Mouse (Mus musculus): ENCODE results near the gene Cdk17. TPM values are rescaled to one million over a fixed set of nuclear protein-coding genes. Genes with fewer than 3 reads are reported as not detected.

The Cdk17 gene
- polyA plus RNA-seq, 1 experiment = 9.5 TPM

DNA sequence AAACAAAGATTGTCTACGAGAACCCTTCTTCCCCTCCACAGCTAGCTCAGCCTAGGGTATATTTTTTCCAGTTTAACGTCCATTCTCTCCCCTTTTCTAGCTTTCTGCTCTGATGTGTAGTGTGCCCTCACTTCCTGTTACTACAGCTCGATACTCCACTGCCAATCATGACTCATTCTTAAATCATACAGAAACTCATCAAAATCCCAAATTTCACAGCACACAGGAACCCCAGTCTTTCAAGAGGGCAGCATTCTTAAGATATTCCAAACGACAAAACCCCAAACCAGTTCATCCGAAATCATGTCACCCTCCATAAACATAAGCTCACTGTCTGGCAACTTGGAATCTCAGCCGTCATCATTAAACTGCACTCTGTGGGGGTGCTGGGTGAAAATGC lies 145.3 kb downstream of the Cdk17 start:
- Histone ChIP-seq H3K27me3 (replicated peaks; ENCODE audit: control insufficient read depth, insufficient read depth, low read length) (no peaks in the 10 kb centered on the region), H3K4me3 (ENCODE audit: insufficient read depth, low read depth, low read length) (no peak overlapping the region), H3K4me1 (ENCODE audit: control insufficient read depth, insufficient read depth, low read length) (no peaks in the 10 kb centered on the region), H3K36me3 (ENCODE audit: control insufficient read depth, insufficient read depth, low read length) (no peaks in the 10 kb centered on the region), H3K27ac (ENCODE audit: insufficient read depth, low read depth, low read length) (peak overlapping the region; percentile 57)
- DNase-seq = no peak
- no peak for TF ChIP-seq POLR2A (IDR thresholded peaks at IDR 0.05; ENCODE audit: low read depth, low read length)
- no peak for TF ChIP-seq CTCF (conservative IDR thresholded peaks at IDR 0.05; ENCODE audit: insufficient read depth, insufficient read length, low read depth, low read length)
- WGBS = 49% methylated on average over 6 of the region's 6 CpGs

DNA sequence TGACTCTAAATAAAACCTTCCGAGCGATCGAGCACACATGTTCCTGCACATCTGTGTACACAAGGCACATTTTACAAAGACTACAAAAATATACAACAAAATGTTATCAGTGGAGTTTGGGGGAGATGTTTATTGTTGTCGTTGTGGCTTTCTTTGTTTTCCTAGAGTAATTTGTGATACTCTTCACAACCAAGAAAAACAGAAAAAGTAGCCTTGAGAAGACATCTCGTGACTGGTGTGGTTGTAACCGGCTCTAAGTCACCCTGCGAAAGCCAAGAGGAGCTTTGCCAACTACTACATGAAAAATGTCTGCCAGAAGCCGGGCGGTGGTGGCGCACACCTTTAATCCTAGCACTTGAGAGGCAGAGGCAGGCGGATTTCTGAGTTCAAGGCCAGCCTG lies 145.7 kb downstream of the Cdk17 start:
- TF ChIP-seq POLR2A (IDR thresholded peaks at IDR 0.05; ENCODE audit: low read depth, low read length) (no peak), CTCF (conservative IDR thresholded peaks at IDR 0.05; ENCODE audit: insufficient read depth, insufficient read length, low read depth, low read length) (no peak)
- Histone ChIP-seq H3K27me3 (replicated peaks; ENCODE audit: control insufficient read depth, insufficient read depth, low read length) (no peaks in the 10 kb centered on the region), H3K27ac (ENCODE audit: insufficient read depth, low read depth, low read length) (peak overlapping the region; percentile 57), H3K4me3 (ENCODE audit: insufficient read depth, low read depth, low read length) (no peak overlapping the region), H3K4me1 (ENCODE audit: control insufficient read depth, insufficient read depth, low read length) (no peaks in the 10 kb centered on the region), H3K36me3 (ENCODE audit: control insufficient read depth, insufficient read depth, low read length) (no peaks in the 10 kb centered on the region)
- DNase-seq = no peak
- 59% methylated on average over 11 of the region's 11 CpGs for WGBS

DNA sequence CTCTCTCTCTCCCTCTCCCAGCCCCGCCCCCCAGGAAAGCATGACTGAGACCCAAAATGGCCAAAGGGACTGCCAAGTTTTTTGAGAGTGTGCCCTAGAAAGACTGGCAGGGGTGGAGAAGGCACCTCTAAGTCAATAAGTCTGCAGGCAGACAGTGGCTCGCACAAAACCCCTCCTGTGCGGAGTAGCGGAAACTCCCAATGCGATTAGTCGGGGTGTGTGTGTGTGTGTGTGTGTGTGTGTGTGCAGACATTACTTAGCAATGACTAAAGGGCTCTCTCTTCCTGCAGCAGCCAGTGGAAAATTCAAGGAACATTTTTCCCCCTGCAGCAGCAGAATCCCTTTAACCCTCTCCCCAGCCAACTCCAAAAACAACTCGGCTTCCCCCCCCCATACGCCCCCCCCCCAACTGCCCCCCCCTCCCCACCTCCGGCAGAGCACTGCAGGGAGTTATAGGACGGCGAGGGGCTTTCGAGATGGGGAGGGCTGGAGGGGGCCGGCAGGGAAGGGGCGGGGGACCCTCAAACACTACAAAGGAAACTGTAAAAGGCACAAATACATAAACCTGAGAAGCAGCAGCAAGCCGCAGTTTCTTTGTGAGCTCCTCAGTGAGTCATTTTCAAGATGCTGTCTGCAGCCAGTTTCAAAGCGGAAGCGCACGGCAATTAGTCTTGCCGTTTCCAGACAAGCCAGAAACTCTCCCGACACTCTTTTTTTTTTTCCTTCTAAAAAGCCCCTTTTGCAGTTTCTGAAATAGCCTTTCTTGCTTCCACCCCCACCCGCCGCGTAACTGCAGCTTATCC lies 148.7 kb downstream of the Cdk17 start:
- peak; percentile 78 for DNase-seq
- WGBS = 2% methylated on average over 23 of the region's 23 CpGs
- peak overlapping the region; percentile 86 for H3K27ac ChIP-seq (ENCODE audit: insufficient read depth, low read depth, low read length)

DNA sequence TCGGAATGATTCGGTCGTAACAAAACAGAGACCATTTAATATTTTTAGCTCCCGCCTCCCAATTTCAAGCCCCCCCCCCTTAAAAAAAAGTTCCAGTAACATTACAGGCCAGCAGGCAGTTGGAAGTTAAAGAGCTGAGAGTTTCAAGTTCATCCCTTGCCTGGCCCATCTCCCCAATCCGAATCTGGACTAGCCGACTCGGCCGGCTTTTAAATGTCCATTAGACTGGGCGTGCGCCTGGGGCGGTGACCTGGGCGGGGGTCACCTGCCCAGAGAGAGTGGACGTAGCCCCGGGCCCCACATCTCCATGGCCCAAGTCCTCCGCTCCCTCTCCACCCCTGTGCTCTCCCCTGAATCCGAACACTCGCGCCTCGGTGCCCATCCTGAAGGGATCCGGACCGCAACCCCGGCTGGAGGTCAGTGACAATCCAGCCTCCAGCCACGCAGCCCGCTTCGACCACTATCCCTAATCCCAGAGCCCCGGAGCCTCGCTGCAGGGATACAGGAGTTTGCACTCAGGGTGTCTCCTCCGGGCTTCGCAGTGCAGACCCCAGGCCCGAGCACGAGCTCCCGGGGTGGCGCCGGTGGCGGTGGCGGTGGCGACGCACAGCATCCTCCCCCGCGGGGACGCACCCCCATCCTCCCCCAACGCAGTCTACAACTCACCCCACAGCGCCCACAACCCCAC lies 149.4 kb downstream of the Cdk17 start:
- H3K4me1 ChIP-seq (ENCODE audit: control insufficient read depth, insufficient read depth, low read length) = no peaks in the 10 kb centered on the region
- TF ChIP-seq CTCF (conservative IDR thresholded peaks at IDR 0.05; ENCODE audit: insufficient read depth, insufficient read length, low read depth, low read length) = no peak
- no peak for TF ChIP-seq POLR2A (IDR thresholded peaks at IDR 0.05; ENCODE audit: low read depth, low read length)
- peak overlapping the region; percentile 86 for H3K27ac ChIP-seq (ENCODE audit: insufficient read depth, low read depth, low read length)
- no peaks in the 10 kb centered on the region for H3K36me3 ChIP-seq (ENCODE audit: control insufficient read depth, insufficient read depth, low read length)
- no peaks in the 10 kb centered on the region for H3K27me3 ChIP-seq (replicated peaks; ENCODE audit: control insufficient read depth, insufficient read depth, low read length)
- peak overlapping the region; percentile 89 for H3K4me3 ChIP-seq (ENCODE audit: insufficient read depth, low read depth, low read length)
- no peak for DNase-seq
- 0% methylated on average over 43 of the region's 43 CpGs for WGBS

More for the DNA sequence above, 148.7 kb downstream of the Cdk17 start:
- H3K4me1 ChIP-seq (ENCODE audit: control insufficient read depth, insufficient read depth, low read length) = no peaks in the 10 kb centered on the region
- peak overlapping the region; percentile 89 for H3K4me3 ChIP-seq (ENCODE audit: insufficient read depth, low read depth, low read length)
- H3K27me3 ChIP-seq (replicated peaks; ENCODE audit: control insufficient read depth, insufficient read depth, low read length) = no peaks in the 10 kb centered on the region
- H3K36me3 ChIP-seq (ENCODE audit: control insufficient read depth, insufficient read depth, low read length) = no peaks in the 10 kb centered on the region
- TF ChIP-seq CTCF (conservative IDR thresholded peaks at IDR 0.05; ENCODE audit: insufficient read depth, insufficient read length, low read depth, low read length) (no peak), POLR2A (IDR thresholded peaks at IDR 0.05; ENCODE audit: low read depth, low read length) (no peak)

DNA sequence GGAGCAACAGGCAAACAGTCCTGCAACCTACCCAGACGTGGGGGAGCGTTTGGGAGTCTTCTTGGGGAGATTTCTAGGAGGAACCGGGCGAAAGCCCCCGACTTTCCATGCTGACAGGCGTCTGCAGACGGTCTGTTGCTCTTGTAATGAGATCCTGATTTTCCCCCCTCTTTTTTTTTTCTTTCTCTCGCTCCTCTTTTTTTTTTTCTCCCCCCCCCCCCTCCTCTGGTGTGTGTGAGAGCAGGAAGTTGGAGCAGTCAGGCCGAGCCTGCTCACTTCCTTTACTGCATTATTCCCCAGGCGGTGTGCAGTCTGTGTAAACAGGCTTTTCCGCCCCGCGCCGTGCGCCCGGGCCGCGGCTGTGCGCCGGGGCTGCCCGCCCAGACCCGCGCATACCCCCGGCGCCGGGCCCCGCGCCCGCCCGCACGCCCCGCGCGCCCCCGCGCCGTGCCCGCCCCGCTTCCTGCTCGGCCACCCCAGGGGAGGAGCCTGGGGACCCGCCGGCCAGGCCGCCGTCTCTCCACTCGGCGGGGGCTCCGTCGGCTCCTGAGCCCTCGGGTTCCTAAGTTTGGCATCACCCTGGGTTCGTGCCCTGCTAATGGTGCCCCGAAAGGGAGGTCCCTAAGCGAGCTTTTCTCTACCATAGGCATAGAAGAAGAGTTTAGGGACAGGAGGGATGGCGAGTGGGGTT lies 150.2 kb downstream of the Cdk17 start, which contains the start of gene Elk3:
Elk3 (minus strand) TSS at position 415 of the 691 bp plus-strand sequence.
- no peaks in the 10 kb centered on the region for H3K27me3 ChIP-seq (replicated peaks; ENCODE audit: control insufficient read depth, insufficient read depth, low read length)
- peak; percentile 79 for DNase-seq
- no peaks in the 10 kb centered on the region for H3K36me3 ChIP-seq (ENCODE audit: control insufficient read depth, insufficient read depth, low read length)
- 1% methylated on average over 52 of the region's 53 CpGs for WGBS
- H3K4me1 ChIP-seq (ENCODE audit: control insufficient read depth, insufficient read depth, low read length) = no peaks in the 10 kb centered on the region
- TF ChIP-seq CTCF (conservative IDR thresholded peaks at IDR 0.05; ENCODE audit: insufficient read depth, insufficient read length, low read depth, low read length) (no peak), POLR2A (IDR thresholded peaks at IDR 0.05; ENCODE audit: low read depth, low read length) (no peak)
- peak within 1 kb of the TSS; percentile 86 for H3K27ac ChIP-seq (ENCODE audit: insufficient read depth, low read depth, low read length)
- peak within 1 kb of the TSS; percentile 89 for H3K4me3 ChIP-seq (ENCODE audit: insufficient read depth, low read depth, low read length)

DNA sequence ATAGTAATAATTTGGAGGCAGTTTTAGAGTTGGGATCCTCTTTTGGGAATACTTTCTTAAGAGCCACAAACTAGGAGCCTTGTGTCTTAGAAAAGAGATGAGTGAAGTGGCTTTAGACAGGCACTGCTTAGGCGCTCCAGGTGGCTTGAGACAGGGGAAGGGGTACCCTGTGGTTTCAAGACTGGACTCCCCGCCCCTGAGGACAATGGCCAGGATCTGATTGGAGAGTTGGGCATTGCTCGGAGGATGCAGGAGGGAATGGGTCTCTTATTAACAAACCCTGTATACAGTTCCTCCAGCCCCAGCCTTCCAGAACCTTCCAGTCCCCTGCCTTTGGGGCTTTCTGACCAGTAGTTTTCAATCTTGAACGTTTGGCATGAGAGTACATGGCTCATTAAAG lies 150.9 kb downstream of the Cdk17 start:
- no peak for DNase-seq
- TF ChIP-seq POLR2A (IDR thresholded peaks at IDR 0.05; ENCODE audit: low read depth, low read length) = no peak
- TF ChIP-seq CTCF (conservative IDR thresholded peaks at IDR 0.05; ENCODE audit: insufficient read depth, insufficient read length, low read depth, low read length) = no peak
- H3K27me3 ChIP-seq (replicated peaks; ENCODE audit: control insufficient read depth, insufficient read depth, low read length) = no peaks in the 10 kb centered on the region
- 11% methylated on average over 4 of the region's 4 CpGs for WGBS
- H3K36me3 ChIP-seq (ENCODE audit: control insufficient read depth, insufficient read depth, low read length) = no peaks in the 10 kb centered on the region
- H3K4me3 ChIP-seq (ENCODE audit: insufficient read depth, low read depth, low read length) = no peak overlapping the region
- H3K4me1 ChIP-seq (ENCODE audit: control insufficient read depth, insufficient read depth, low read length) = no peaks in the 10 kb centered on the region
- H3K27ac ChIP-seq (ENCODE audit: insufficient read depth, low read depth, low read length) = no peak overlapping the region; the same call in 1 of the 2 replicates

Other genes starting within 250 kb of the Cdk17 start
- 0.39 and 0.48 TPM in 2 replicates for gene Cfap54, start 79.3 kb upstream of the Cdk17 start, polyA plus RNA-seq (2012; rRNA removed)
- 27.5 and 28.1 TPM in 2 replicates for gene Elk3, start 150.3 kb downstream of the Cdk17 start, polyA plus RNA-seq (2012; rRNA removed)

All from kidney, adult 2 months (tissue).